Mouse (Mus musculus) myocyte (in vitro differentiated cells): Measurements from ENCODE around the gene Haspin. TPM values are rescaled to one million over a fixed set of nuclear protein-coding genes. Genes with fewer than 3 reads are reported as not detected.

Source experiments
- H3K27me3 ChIP-seq: one replicate; pipeline ENCODE4 v1.6.1; 2011; ENCODE audit not compliant: control insufficient read depth, insufficient read depth, insufficient read length
- H3K36me3 ChIP-seq: one replicate; pipeline ENCODE4 v1.6.1; 2011; ENCODE audit not compliant: control insufficient read depth, insufficient read depth
- H3K4me2 ChIP-seq: one replicate; pipeline ENCODE4 v1.6.1; 2011; ENCODE audit warnings: low read depth, control low read depth
- H3K4me3 ChIP-seq: one replicate; pipeline ENCODE4 v1.5.1; 2011; ENCODE audit warnings: mild to moderate bottlenecking, control low read depth, moderate library complexity
- H3K79me2 ChIP-seq: one replicate; pipeline ENCODE4 v1.6.1; 2011; ENCODE audit not compliant: control insufficient read depth, insufficient read depth
- H3ac ChIP-seq: one replicate; pipeline ENCODE4 v1.6.1; 2011; ENCODE audit not compliant: control insufficient read depth, insufficient read length
- CEBPB ChIP-seq: IDR thresholded peaks from 2 replicates; pipeline ENCODE4 v1.6.1; 2011; ENCODE audit warnings: mild to moderate bottlenecking, moderate library complexity; ENCODE audit not compliant: poor library complexity, insufficient read depth, severe bottlenecking
- E2F4 ChIP-seq: IDR thresholded peaks from one replicate; pipeline ENCODE4 v1.6.1; 2011; ENCODE audit warnings: mild to moderate bottlenecking, control low read depth, moderate library complexity; ENCODE audit not compliant: insufficient read depth
- MAX ChIP-seq: IDR thresholded peaks from one replicate; pipeline ENCODE4 v1.6.1; 2011; ENCODE audit warnings: low read depth, mild to moderate bottlenecking, control low read depth
- MYOD1 ChIP-seq, 3 experiments: IDR thresholded peaks; one replicate each; pipeline ENCODE4 v1.6.1; 2011; ENCODE audit warnings: control low read depth in 2 of 3, low read depth in 2 of 3, mild to moderate bottlenecking in 2 of 3, moderate library complexity in 1 of 3; ENCODE audit not compliant: insufficient read length in 2 of 3, control insufficient read depth in 1 of 3
- MYOG ChIP-seq, 3 experiments: IDR thresholded peaks; one replicate each; pipeline ENCODE4 v1.6.1; 2011; ENCODE audit warnings: control low read depth in 2 of 3, low read depth in 2 of 3, mild to moderate bottlenecking in 2 of 3; ENCODE audit not compliant: insufficient read length in 2 of 3, control insufficient read depth in 1 of 3, insufficient read depth in 1 of 3
- POLR2A ChIP-seq: IDR thresholded peaks from one replicate; pipeline ENCODE4 v1.6.1; 2011; ENCODE audit warnings: low read depth, mild to moderate bottlenecking, control low read depth, moderate library complexity; ENCODE audit not compliant: insufficient read length
- POLR2AphosphoS2 ChIP-seq: IDR thresholded peaks from one replicate; pipeline ENCODE4 v1.6.1; 2011; ENCODE audit warnings: low read depth, control low read depth; ENCODE audit not compliant: insufficient read length
- REST ChIP-seq: IDR thresholded peaks from one replicate; pipeline ENCODE4 v1.6.1; 2011; ENCODE audit warnings: mild to moderate bottlenecking, control low read depth, moderate library complexity; ENCODE audit not compliant: insufficient read depth, insufficient read length
- SRF ChIP-seq: IDR thresholded peaks from one replicate; pipeline ENCODE4 v1.6.1; 2011; ENCODE audit warnings: low read depth; ENCODE audit not compliant: control insufficient read depth, insufficient read length
- TCF12 ChIP-seq: IDR thresholded peaks from one replicate; pipeline ENCODE4 v1.6.1; 2011; ENCODE audit warnings: mild to moderate bottlenecking, control low read depth; ENCODE audit not compliant: poor library complexity, insufficient read depth, severe bottlenecking
- TCF3 ChIP-seq: IDR thresholded peaks from one replicate; pipeline ENCODE4 v1.6.1; 2011; ENCODE audit warnings: low read depth, control low read depth; ENCODE audit not compliant: insufficient read length
- USF1 ChIP-seq: IDR thresholded peaks from one replicate; pipeline ENCODE4 v1.6.1; 2011; ENCODE audit warnings: low read depth, mild to moderate bottlenecking, control low read depth, moderate library complexity
- polyA plus RNA-seq: library from polyadenylated mRNA; unstranded; fragments of >200 nt; fragmentation: generic; extraction: Trizol; gene quantifications from one replicate; pipeline ENCODE4 v1.2.1, GENCODE M21; 2012; ENCODE audit warnings: missing spikeins

The Haspin gene
- polyA plus RNA-seq, 1 experiment: 3.3 TPM

DNA sequence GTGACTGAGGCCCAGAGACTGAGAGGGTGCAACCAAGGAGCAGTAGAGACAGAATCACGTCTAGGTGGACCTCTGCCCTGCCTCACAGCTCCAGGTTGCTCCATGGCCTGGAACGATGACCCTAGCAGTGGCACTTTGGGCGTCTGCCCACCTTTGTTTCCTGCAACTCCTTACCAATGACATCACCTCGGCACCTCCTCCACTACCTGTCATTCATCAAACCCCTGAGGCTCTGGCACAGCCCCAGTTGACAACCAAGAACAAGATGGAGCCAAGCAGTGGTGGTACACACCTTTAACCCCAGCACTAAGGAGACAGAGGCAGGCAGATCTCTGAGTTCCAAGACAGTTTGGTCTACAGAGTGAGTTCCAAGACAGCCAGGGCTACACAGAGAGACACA is 46.0 kb downstream of the Haspin start:
- TF ChIP-seq POLR2AphosphoS2 (no peak), TCF3 (no peak), MAX (no peak), POLR2A (no peak), MYOD1 (IDR thresholded peaks at IDR 0.05; ENCODE audit: control insufficient read depth in 1 of 3, insufficient read length in 2 of 3, low read depth in 2 of 3) (no peak)
- Histone ChIP-seq H3K79me2 (no peaks in the 10 kb centered on the region), H3ac (no peak overlapping the region), H3K36me3 (no peaks in the 10 kb centered on the region), H3K27me3 (no peaks in the 10 kb centered on the region), H3K4me3 (no peak overlapping the region), H3K4me2 (no peak overlapping the region)

DNA sequence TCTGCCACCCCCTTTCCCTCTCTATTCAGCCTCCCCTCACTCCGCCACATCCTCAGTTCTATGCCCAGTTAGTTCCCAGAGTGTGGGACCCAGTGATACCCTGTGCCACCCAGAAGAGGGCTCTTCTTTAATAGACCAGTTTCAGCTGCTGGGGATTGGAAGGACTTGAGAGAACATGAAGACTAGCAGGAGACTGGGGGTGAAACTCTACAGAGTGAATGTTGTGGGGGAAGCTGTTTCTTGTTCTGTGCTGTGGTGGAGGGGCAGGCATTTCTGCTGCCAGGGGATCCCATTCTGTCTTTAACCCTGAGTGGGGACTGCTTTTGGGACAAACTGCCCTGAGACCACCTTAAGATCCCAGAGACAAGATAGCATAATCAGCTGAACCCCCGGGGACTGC is 47.3 kb downstream of the Haspin start:
- Histone ChIP-seq H3K27me3 (no peaks in the 10 kb centered on the region), H3K4me3 (no peak overlapping the region)

DNA sequence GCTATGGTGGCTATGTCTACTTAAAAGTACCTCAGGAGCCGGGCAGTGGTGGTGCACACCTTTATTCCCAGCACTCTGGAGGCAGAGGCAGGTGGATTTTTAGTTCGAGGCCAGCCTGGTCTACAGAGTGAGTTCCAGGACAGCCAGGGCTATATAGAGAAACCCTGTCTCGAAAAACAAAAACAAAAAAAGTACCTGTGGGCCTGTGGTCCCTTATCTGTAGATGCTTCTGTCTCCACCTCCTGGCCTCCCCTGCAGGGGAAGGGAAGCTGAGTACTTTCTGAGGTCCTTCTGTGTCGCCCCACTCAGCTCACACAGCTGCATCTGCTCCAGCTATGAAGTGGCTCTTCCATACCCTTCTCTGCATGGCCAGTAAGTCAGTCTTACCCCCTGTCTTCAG is 47.8 kb downstream of the Haspin start, which contains the start of gene Itgae:
Gene Itgae, plus strand, starts transcription at position 301 of the 400 bp plus-strand sequence.
- Histone ChIP-seq H3ac (no peak within 1 kb of the TSS), H3K79me2 (no peaks in the 10 kb centered on the region), H3K27me3 (no peaks in the 10 kb centered on the region), H3K36me3 (peaks cover 3% of the 10 kb centered on the region), H3K4me3 (no peak within 1 kb of the TSS), H3K4me2 (no peak within 1 kb of the TSS)
- TF ChIP-seq TCF3 (no peak), POLR2A (no peak), MAX (no peak), POLR2AphosphoS2 (no peak), USF1 (no peak), TCF12 (no peak), CEBPB (no peak), MYOD1 (IDR thresholded peaks at IDR 0.05; ENCODE audit: control insufficient read depth in 1 of 3, insufficient read length in 2 of 3, low read depth in 2 of 3) (no peak), REST (no peak), E2F4 (no peak), SRF (no peak), MYOG (IDR thresholded peaks at IDR 0.05; ENCODE audit: control insufficient read depth in 1 of 3, insufficient read depth in 1 of 3, insufficient read length in 2 of 3, low read depth in 2 of 3) (no peak)

More for the DNA sequence above, 47.3 kb downstream of the Haspin start:
- H3K36me3 ChIP-seq: peaks cover 3% of the 10 kb centered on the region
- TF ChIP-seq POLR2AphosphoS2: no peak
- TF ChIP-seq TCF3: no peak
- TF ChIP-seq REST: no peak
- no peak for TF ChIP-seq SRF
- no peak for TF ChIP-seq MYOD1 (IDR thresholded peaks at IDR 0.05; ENCODE audit: control insufficient read depth in 1 of 3, insufficient read length in 2 of 3, low read depth in 2 of 3)
- no peak for TF ChIP-seq CEBPB
- TF ChIP-seq POLR2A: no peak
- TF ChIP-seq TCF12: no peak
- TF ChIP-seq E2F4: no peak
- no peak for TF ChIP-seq MAX
- TF ChIP-seq MYOG (IDR thresholded peaks at IDR 0.05; ENCODE audit: control insufficient read depth in 1 of 3, insufficient read depth in 1 of 3, insufficient read length in 2 of 3, low read depth in 2 of 3): no peak
- no peak for TF ChIP-seq USF1
- H3K79me2 ChIP-seq: no peaks in the 10 kb centered on the region
- no peak overlapping the region for H3ac ChIP-seq
- no peak overlapping the region for H3K4me2 ChIP-seq

DNA sequence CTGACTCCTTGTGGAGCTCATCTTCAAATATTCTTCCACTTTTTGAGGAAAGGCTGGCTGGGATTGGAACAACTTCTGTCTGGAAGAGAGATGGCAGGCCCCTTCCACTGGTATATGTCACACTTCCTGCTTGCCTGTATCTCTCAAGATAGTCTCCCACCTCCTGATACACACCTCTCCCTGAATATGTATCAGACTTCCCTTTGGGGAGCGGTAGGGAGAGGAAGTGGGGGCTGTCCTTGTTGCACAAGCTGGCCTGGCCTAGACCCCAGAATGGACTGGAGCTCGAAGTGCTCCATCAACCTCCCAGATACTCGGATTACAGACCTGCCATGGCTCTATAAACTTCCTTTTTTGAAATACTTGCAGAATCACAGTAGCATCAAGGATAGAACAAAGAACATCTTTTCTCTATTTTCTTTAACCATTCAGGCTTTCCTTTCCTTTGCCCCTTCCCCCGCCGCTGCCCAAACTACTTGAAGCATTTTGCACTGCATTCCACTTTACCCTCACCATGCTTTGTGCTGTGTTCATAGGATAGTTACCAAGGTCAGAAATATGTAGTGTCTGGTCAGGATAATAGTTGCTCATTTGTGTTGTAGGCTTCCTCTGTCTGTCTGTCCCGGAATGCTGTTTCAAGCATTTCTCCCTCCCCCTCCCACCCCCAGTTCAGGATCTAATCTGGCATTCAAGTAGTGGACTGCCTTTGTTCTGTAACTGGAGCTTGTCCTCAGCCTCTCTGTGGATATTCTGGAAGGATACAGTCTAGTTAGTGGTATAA is 50.2 kb downstream of the Haspin start:
- no peak overlapping the region for H3K4me2 ChIP-seq
- no peak overlapping the region for H3ac ChIP-seq
- no peak overlapping the region for H3K4me3 ChIP-seq
- H3K27me3 ChIP-seq: no peaks in the 10 kb centered on the region
- no peaks in the 10 kb centered on the region for H3K79me2 ChIP-seq
- TF ChIP-seq SRF (no peak), CEBPB (no peak), E2F4 (no peak), MAX (no peak), MYOG (IDR thresholded peaks at IDR 0.05; ENCODE audit: control insufficient read depth in 1 of 3, insufficient read depth in 1 of 3, insufficient read length in 2 of 3, low read depth in 2 of 3) (no peak), MYOD1 (IDR thresholded peaks at IDR 0.05; ENCODE audit: control insufficient read depth in 1 of 3, insufficient read length in 2 of 3, low read depth in 2 of 3) (no peak), POLR2AphosphoS2 (no peak)
- peaks cover 9% of the 10 kb centered on the region for H3K36me3 ChIP-seq

Other genes with a start within 250 kb of the Haspin start
- 26.1 TPM for gene Atp2a3, start 177.1 kb downstream of the Haspin start, polyA plus RNA-seq
- 0.24 TPM for gene P2rx1, start 139.2 kb downstream of the Haspin start, polyA plus RNA-seq
- 3.3 TPM for gene Camkk1, start 119.3 kb downstream of the Haspin start, polyA plus RNA-seq
- gene Ncbp3, start 90.5 kb downstream of the Haspin start, polyA plus RNA-seq: 3.5 TPM
- 0.06 TPM for gene Itgae, start 47.7 kb downstream of the Haspin start, polyA plus RNA-seq
- gene P2rx5, start 22.1 kb upstream of the Haspin start, polyA plus RNA-seq: 3.5 TPM
- gene Emc6, start 38.7 kb upstream of the Haspin start, polyA plus RNA-seq: 68.2 TPM
- gene Tax1bp3, start 38.8 kb upstream of the Haspin start, polyA plus RNA-seq: 85.2 TPM
- gene Ctns, start 60.7 kb upstream of the Haspin start, polyA plus RNA-seq: 11.6 TPM
- gene Shpk, start 61.2 kb upstream of the Haspin start, polyA plus RNA-seq: 1.3 TPM
- 0.17 TPM for gene Trpv1, start 96.0 kb upstream of the Haspin start, polyA plus RNA-seq
- gene Trpv3, start 129.1 kb upstream of the Haspin start, polyA plus RNA-seq: 0.05 TPM
- gene Aspa, start 191.3 kb upstream of the Haspin start, polyA plus RNA-seq: 5.3 TPM
- gene Gm49340, start 191.4 kb upstream of the Haspin start, polyA plus RNA-seq: not detected
- gene Spata22, start 191.4 kb upstream of the Haspin start, polyA plus RNA-seq: not detected
- not detected for gene Olfr20, start 212.5 kb upstream of the Haspin start, polyA plus RNA-seq
- gene Olfr376, start 233.0 kb upstream of the Haspin start, polyA plus RNA-seq: not detected